Mouse (Mus musculus) midbrain, embryonic 13.5 days (tissue): ENCODE measurements at regions not wholly inside any gene's neighbourhood (a gene's known extent, or its start where the extent isn't known, plus 50 kb on each side); places are given as distances from the start of the nearest gene placed in this dataset.

Source experiments
- ATAC-seq: fragments of 200-750 bp; cut with Nextera tagmentation; 2 replicates; pipeline ENCODE4 v1.8.0; 2017; ENCODE audit warnings: mild to moderate bottlenecking, moderate TSS enrichment, moderate library complexity
- H3K27ac ChIP-seq: fragments of 300-500 bp; sonication (generic); 2 replicates; pipeline ENCODE4 v1.5.1; 2015; ENCODE audit warnings: inconsistent platforms, mild to moderate bottlenecking, moderate library complexity
- H3K27me3 ChIP-seq: fragments of 300-500 bp; sonication (generic); 2 replicates; pipeline ENCODE4 v1.6.1; 2015; ENCODE audit warnings: mild to moderate bottlenecking, inconsistent platforms
- H3K36me3 ChIP-seq: fragments of 300-500 bp; sonication (generic); 2 replicates; pipeline ENCODE4 v1.6.1; 2015; ENCODE audit warnings: mild to moderate bottlenecking, inconsistent platforms
- H3K4me1 ChIP-seq: fragments of 300-500 bp; sonication (generic); replicated peaks from 2 replicates; pipeline ENCODE4 v1.6.1; 2015; ENCODE audit warnings: inconsistent platforms
- H3K4me2 ChIP-seq: fragments of 300-500 bp; sonication (generic); replicated peaks from 2 replicates; pipeline ENCODE4 v1.6.1; 2015; ENCODE audit warnings: moderate library complexity, mild to moderate bottlenecking, inconsistent platforms
- H3K4me3 ChIP-seq: fragments of 300-500 bp; sonication (generic); replicated peaks from 2 replicates; pipeline ENCODE4 v1.5.1; 2015; ENCODE audit warnings: mild to moderate bottlenecking, inconsistent platforms
- H3K9ac ChIP-seq: fragments of 300-500 bp; sonication (generic); replicated peaks from 2 replicates; pipeline ENCODE4 v1.6.1; 2015; ENCODE audit warnings: mild to moderate bottlenecking, inconsistent platforms
- H3K9me3 ChIP-seq: fragments of 300-500 bp; sonication (generic); 2 replicates; pipeline ENCODE4 v1.6.1; 2016; ENCODE audit warnings: mild to moderate bottlenecking, inconsistent platforms
- WGBS: fragments of 180-500 bp; shearing (Covaris S2); methylation state at CpG from one replicate; pipeline ENCODE4 v1.1.7; 2015; 5-methylcytosine and 5-hydroxymethylcytosine counted together

DNA sequence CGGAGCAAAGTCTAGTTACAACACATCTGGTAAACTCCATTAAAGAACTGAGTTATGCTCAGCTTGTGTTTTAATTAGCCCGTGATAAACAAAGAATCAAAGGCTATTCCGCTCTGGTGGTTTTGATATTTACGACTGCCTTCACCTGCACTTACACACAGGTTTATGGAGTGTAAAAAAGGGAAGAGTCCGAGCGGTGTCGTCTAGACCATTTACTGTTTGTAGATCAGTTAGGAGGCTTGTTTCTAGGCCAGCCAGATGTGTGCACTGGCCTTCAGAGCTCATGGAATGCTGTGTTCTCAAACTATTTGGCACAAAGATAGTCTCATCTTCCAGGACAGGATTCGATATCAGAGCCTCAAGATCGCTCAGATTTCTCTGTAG, 180.9 kb downstream of the Arrdc4 start:
- H3K27me3 ChIP-seq, result no peaks in the 10 kb centered on the region
- no peak overlapping the region for H3K9ac ChIP-seq
- H3K9me3 ChIP-seq, result 0 out of 2 replicates have a peak, but pooled peaks cover 3% of the 10 kb centered on the region
- no peak overlapping the region for H3K4me3 ChIP-seq
- H3K4me1 ChIP-seq, result peaks cover 7% of the 10 kb centered on the region; the same call in 1 of the 2 replicates
- ATAC-seq, result no peak
- no peaks in the 10 kb centered on the region for H3K36me3 ChIP-seq
- no peak overlapping the region for H3K27ac ChIP-seq
- WGBS, result 92% methylated on average over 9 of the region's 9 CpGs
- H3K4me2 ChIP-seq, result no peak overlapping the region

DNA sequence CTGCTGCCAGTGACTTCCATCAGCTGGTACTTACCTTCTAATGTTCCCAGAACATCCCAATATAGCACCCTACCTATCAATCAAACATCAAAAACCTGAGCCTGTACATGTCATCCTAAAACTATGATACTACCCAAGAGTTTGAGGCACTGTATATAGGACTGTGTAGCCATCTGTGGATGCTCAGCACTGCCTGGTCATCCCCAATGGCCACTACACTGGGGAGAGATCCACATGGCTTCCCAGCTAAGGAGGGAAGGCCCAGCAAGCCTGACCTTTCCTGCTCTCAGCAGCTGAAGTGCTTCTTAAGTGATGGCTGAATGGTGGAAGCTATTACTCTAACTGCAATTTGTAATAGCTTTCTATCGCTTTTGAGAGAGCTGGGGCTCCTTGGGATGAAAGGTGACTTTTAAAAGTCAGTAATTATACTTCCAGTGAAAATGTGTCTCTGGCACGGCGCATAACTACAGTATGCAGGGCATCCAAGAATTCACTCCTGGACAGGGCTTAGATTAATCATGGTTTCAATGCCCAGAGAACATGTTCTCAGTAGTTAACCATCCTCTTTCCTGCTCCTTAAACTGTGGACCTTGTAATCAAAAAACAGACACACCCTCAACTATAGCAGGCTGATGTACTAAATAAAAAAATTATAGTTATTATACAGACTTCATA, 181.5 kb downstream of the Arrdc4 start:
- ATAC-seq, result no peak
- WGBS, result 92% methylated on average over 3 of the region's 3 CpGs

DNA sequence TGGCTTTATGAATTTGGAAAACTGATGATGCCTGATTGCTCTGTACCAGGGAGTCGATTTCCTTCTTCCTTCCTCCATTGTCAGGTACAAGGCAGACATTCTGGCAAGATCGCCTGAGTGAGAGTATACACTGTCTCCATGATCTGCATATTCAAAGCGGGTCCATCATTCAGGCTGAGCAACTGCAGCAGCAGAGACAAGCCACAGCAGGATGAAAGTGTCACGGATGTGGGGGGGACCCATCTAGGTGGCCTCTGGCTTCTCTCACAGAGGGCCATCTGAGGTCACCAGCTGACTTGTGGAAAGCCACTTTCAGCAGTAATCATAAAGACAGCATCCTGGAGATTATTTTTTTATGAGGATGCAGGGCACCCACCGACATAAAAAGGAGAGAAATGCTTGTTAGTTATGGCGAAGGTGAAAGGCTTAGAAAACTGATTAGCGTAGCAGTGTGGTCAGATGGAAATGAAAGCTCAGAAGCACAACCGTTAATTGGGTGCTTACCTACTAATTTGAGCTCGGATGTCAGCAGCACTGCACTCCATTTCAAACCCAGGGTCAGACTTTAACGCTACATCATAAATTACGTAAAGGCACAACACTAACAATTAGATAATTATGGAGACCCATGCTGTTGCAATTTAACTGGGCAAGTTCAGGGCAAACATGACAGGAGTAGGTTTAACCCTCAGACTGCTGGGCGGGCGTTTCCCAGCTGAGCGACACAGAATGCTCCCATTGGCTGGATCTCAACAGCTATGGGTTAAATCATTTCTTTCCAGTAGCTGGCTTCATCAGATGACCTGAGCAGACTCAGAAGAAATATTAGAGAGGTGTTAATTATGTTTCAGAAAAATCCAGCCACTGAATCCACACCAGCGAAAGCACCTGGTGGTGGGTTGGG, 189.3 kb downstream of the Arrdc4 start:
- peak; percentile 69 for ATAC-seq
- no peak overlapping the region for H3K4me2 ChIP-seq

More for the DNA sequence above, 181.5 kb downstream of the Arrdc4 start:
- Histone ChIP-seq H3K36me3 (no peaks in the 10 kb centered on the region), H3K4me1 (peaks cover 7% of the 10 kb centered on the region; the same call in 1 of the 2 replicates), H3K27me3 (no peaks in the 10 kb centered on the region), H3K9me3 (0 out of 2 replicates have a peak, but pooled peaks cover 3% of the 10 kb centered on the region), H3K27ac (no peak overlapping the region), H3K4me3 (no peak overlapping the region), H3K9ac (no peak overlapping the region), H3K4me2 (no peak overlapping the region)

DNA sequence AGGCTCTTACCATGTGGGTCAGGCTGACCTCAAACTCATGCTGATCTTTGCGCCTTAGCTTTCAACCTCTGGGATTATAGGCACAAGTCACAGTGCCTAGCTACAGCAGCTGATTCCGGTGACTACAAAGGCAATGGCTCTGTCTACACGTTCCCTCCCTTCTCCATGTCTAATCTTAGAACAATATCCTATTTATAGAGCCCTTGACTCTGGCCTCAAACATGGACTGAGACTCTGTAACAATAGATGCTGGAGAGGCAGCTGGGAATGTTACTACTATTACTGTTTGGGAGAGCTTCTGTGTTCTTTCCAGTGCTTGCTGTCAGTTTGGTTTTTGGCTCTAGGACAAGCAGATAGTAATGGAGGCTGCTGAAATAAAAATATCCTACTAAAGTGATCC, 198.7 kb downstream of the Arrdc4 start:
- Histone ChIP-seq H3K4me3 (no peak overlapping the region), H3K4me2 (no peak overlapping the region), H3K9me3 (no peaks in the 10 kb centered on the region), H3K27me3 (no peaks in the 10 kb centered on the region), H3K27ac (no peak overlapping the region), H3K9ac (no peak overlapping the region), H3K36me3 (no peaks in the 10 kb centered on the region), H3K4me1 (no peaks in the 10 kb centered on the region)
- ATAC-seq, result no peak
- 23% methylated on average over 3 of the region's 3 CpGs for WGBS

More for the DNA sequence above, 189.3 kb downstream of the Arrdc4 start:
- no peaks in the 10 kb centered on the region for H3K36me3 ChIP-seq
- no peaks in the 10 kb centered on the region for H3K27me3 ChIP-seq
- no peak overlapping the region for H3K27ac ChIP-seq
- WGBS, result 66% methylated on average over 15 of the region's 15 CpGs
- no peaks in the 10 kb centered on the region for H3K9me3 ChIP-seq
- H3K4me1 ChIP-seq, result 0 out of 2 replicates have a peak, but pooled peaks cover 7% of the 10 kb centered on the region
- no peak overlapping the region for H3K4me3 ChIP-seq
- H3K9ac ChIP-seq, result no peak overlapping the region

DNA sequence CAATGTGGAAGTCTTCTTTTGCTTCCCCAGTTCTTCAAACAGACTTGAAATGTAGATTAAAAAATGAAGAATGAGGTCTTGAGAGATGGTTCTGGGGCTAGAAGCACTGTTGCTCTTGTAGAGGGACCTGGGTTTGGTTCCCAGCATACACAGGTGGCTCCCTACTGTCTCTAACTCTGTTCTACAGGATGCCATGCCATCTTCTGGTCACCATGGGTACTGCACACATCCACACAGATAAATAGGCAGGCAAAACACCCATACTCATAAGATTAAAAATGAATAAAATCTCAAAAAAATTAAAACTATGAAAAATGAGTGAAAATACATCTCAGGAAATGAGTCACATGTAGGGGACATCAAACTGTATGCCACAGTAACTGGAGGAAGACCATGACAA, 200.9 kb downstream of the Arrdc4 start:
- Histone ChIP-seq H3K27ac (no peak overlapping the region), H3K9me3 (no peaks in the 10 kb centered on the region), H3K4me1 (no peaks in the 10 kb centered on the region), H3K9ac (no peak overlapping the region), H3K4me2 (no peak overlapping the region), H3K4me3 (no peak overlapping the region), H3K27me3 (no peaks in the 10 kb centered on the region), H3K36me3 (no peaks in the 10 kb centered on the region)
- no peak for ATAC-seq

DNA sequence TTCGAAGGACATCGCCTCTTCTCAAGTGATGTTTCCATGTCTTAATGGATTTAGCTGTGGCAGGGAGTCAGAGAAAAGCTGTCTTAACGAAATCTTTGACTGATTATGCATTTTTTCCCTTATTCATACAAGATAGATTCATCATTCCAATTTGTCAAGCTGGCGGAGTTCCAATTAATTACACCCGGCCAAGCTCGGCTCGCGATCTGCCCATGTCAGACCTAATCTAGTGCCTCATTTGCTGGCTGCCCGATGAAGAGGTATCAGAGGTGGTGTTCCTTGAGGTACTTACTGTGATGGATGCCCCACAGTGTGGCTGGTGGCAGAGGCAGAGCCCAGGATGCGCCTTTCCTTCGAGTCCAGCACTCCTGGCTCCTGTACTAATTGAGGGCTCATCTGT, 204.9 kb downstream of the Arrdc4 start:
- ATAC-seq, result no peak
- WGBS, result 79% methylated on average over 11 of the region's 11 CpGs

DNA sequence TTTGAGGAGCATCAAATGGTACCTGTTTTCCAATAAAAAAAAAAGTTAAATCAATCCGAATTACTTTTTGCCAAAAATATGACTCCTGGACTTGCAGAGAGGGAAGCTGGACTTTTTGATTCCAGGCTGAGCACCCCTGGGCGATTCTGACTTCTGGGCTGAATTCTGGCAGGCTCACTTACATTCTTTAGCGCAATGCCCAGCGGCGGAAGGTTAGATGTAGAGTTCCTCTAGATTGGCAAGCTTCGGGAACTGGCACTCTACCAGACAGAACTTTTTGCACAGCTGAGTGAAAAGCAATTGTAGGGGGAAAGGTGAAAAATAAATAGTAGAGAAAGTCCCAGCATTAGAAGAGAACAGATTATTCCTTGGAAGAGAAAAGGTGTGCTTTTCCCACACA, 235.5 kb downstream of the Fam169b start:
- Histone ChIP-seq H3K4me2 (no peak overlapping the region), H3K9me3 (no peaks in the 10 kb centered on the region)
- WGBS, result 90% methylated on average over 6 of the region's 6 CpGs

More for the DNA sequence above, 204.9 kb downstream of the Arrdc4 start:
- Histone ChIP-seq H3K27ac (no peak overlapping the region), H3K4me1 (no peaks in the 10 kb centered on the region), H3K27me3 (no peaks in the 10 kb centered on the region), H3K36me3 (no peaks in the 10 kb centered on the region), H3K4me3 (no peak overlapping the region), H3K9me3 (no peaks in the 10 kb centered on the region), H3K4me2 (no peak overlapping the region), H3K9ac (no peak overlapping the region)

DNA sequence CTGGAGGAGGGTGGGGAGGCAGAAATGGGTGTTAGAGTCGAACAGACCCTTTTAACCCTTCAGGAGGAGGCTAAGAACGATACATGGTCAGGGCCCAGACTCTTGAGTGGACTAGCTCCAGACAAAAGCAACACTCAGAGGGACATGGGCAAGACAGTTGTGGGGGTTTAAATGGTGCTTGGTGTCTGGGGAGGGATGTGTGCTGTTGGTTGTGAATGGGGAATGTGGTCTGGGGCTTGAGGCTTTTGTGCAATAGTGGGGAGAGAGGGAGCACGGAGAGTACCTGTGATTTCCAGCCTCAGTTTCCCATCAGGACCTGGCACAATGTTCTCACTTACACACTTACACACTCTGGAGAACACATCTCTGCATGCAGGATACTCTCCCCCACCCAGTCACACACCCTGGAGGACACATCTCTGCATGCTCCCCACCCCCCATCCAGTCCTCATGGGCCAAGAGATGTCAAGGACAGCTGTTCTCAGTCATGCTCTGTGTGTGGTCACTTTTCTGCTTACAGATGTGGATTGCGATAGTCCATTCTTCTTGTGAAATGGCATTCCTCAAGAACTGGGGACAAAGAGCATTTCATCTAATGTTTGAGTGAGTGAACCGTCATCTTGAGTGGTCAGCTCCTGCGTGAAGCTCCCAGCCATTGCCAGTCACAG, 217.6 kb downstream of the Fam169b start:
- Histone ChIP-seq H3K27me3 (no peaks in the 10 kb centered on the region), H3K4me2 (no peak overlapping the region), H3K4me1 (no peaks in the 10 kb centered on the region), H3K36me3 (no peaks in the 10 kb centered on the region), H3K27ac (no peak overlapping the region), H3K9me3 (no peaks in the 10 kb centered on the region), H3K4me3 (no peak overlapping the region), H3K9ac (no peak overlapping the region)
- ATAC-seq, result no peak
- 82% methylated on average over 6 of the region's 6 CpGs for WGBS

More for the DNA sequence above, 235.5 kb downstream of the Fam169b start:
- H3K4me3 ChIP-seq, result no peak overlapping the region
- no peak overlapping the region for H3K27ac ChIP-seq
- H3K36me3 ChIP-seq, result no peaks in the 10 kb centered on the region
- no peaks in the 10 kb centered on the region for H3K27me3 ChIP-seq
- no peak overlapping the region for H3K9ac ChIP-seq
- ATAC-seq, result no peak
- no peaks in the 10 kb centered on the region for H3K4me1 ChIP-seq

DNA sequence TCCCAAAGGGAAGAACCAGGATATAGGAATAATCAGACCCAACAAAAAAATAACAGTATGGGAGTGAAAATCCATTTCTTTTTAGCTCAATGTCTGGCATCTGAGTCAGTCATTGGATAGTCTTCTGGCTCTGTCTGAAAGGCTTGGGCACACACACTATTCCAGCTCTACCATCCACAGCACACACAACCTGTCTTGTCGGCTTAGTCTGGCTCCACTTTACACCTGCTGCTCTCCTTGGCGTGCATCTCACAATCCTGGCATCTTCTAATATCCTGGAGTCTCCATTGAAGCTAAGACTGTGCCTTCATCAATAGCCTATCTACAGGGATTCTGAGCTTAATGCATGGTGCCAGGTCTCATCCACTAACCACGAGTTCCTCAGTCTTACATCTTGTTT, 213.0 kb downstream of the Fam169b start:
- H3K9ac ChIP-seq, result no peak overlapping the region
- H3K36me3 ChIP-seq, result no peaks in the 10 kb centered on the region
- WGBS, result 93% methylated on average over 3 of the region's 3 CpGs
- no peaks in the 10 kb centered on the region for H3K9me3 ChIP-seq
- no peak overlapping the region for H3K4me2 ChIP-seq
- 0 out of 2 replicates have a peak, but pooled peaks cover 4% of the 10 kb centered on the region for H3K27me3 ChIP-seq
- ATAC-seq, result no peak
- no peak overlapping the region for H3K4me3 ChIP-seq
- H3K4me1 ChIP-seq, result no peaks in the 10 kb centered on the region
- H3K27ac ChIP-seq, result no peak overlapping the region

DNA sequence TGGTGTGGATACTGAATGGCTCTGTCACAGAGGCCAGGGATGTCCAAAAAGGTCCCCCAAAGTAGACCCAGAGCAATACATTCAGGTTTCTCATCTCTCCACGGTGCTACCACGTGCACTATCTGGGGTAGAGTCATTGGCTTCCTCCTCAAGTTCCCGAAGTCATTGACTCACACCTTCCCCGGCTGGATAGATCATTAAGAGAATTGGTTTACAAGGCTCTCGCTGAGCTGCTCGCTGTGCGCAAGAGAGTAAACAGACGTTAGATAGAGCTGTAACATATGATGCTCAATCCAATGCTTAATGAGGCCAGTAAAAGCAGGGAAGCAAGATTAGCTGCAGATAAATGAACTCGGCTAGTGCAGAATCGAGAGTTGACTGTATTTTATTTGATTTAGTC, 208.9 kb downstream of the Fam169b start:
- Histone ChIP-seq H3K9ac (no peak overlapping the region), H3K27ac (no peak overlapping the region), H3K9me3 (no peaks in the 10 kb centered on the region), H3K4me1 (no peaks in the 10 kb centered on the region), H3K27me3 (peaks cover 6% of the 10 kb centered on the region; the same call in 1 of the 2 replicates), H3K4me3 (no peak overlapping the region), H3K4me2 (no peak overlapping the region), H3K36me3 (no peaks in the 10 kb centered on the region)
- no peak for ATAC-seq
- 71% methylated on average over 10 of the region's 10 CpGs for WGBS

DNA sequence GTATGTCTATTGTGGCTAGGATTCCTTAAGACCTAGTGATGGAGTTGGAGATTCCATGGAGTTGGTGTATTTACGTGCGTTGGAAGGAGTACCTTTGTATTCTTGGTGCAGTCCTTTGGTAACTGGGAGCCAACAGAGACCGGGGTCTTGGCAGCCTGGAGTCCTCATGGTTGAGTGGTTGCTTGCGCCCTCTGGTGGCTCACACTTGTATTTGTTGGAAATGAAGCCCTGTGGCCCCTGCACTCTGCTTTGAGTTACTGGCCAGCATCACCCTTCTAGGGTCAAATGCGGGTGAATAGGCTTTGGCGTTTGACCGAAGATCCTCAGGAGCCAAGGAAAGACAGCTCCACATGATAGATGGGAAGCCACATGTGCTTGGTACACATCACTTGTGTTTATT, 207.1 kb downstream of the Fam169b start:
- no peak for ATAC-seq
- 30% methylated on average over 7 of the region's 7 CpGs for WGBS
- Histone ChIP-seq H3K4me3 (no peak overlapping the region), H3K36me3 (no peaks in the 10 kb centered on the region), H3K27me3 (peaks cover 6% of the 10 kb centered on the region; the same call in 1 of the 2 replicates), H3K4me1 (no peaks in the 10 kb centered on the region), H3K4me2 (no peak overlapping the region), H3K9ac (no peak overlapping the region), H3K9me3 (no peaks in the 10 kb centered on the region), H3K27ac (no peak overlapping the region)

DNA sequence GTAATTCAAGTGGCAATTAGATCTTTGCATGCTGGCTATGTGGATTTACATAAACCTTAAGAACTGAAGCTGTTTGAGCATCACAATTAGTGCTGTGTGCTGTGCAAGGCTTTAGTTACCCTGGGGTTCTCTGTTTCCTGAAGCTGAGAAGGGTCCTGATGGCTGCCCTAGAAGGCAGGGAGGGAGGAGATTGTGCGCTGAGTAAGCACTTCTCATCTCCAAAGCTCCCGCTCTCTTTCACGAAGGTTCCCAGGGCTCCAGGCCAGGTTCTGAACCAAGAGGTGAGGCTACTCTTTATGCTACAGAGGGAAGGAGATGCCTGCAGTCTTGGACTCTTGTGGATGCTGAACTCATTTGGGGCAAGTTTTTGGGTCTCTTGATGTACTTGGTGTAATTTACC, 206.7 kb downstream of the Fam169b start:
- Histone ChIP-seq H3K9ac (no peak overlapping the region), H3K4me2 (no peak overlapping the region), H3K4me3 (no peak overlapping the region), H3K9me3 (no peaks in the 10 kb centered on the region), H3K4me1 (no peaks in the 10 kb centered on the region), H3K27ac (no peak overlapping the region), H3K36me3 (no peaks in the 10 kb centered on the region), H3K27me3 (peaks cover 6% of the 10 kb centered on the region; the same call in 1 of the 2 replicates)
- no peak for ATAC-seq
- WGBS, result 52% methylated on average over 3 of the region's 3 CpGs
